Mouse (Mus musculus): ENCODE data around the gene Dsp.

The Dsp gene

GRCm38 (mm10) chr13:38151069-38151588, at the start of gene Dsp:
Gene Dsp (plus strand): TSS chr13:38151294.
- DNase-seq (ENCODE audit: extremely low spot score), result peak; percentile 53

- no peak for DNase-seq (ENCODE audit: extremely low spot score)
Observed at GRCm38 (mm10) chr13:38103406-38103805, 47.7 kb upstream of the Dsp start.

- no peak for DNase-seq (ENCODE audit: extremely low spot score)
Observed at GRCm38 (mm10) chr13:38104501-38104900, 46.6 kb upstream of the Dsp start.

- DNase-seq (ENCODE audit: extremely low spot score), result no peak
Observed at GRCm38 (mm10) chr13:38109081-38109480, 42.0 kb upstream of the Dsp start.

GRCm38 (mm10) chr13:38122321-38122720, 28.8 kb upstream of the Dsp start:
- no peak for DNase-seq (ENCODE audit: extremely low spot score)

- DNase-seq (ENCODE audit: extremely low spot score), result no peak
Observed at GRCm38 (mm10) chr13:38123666-38124065, 27.4 kb upstream of the Dsp start.

- DNase-seq (ENCODE audit: extremely low spot score), result no peak
Observed at GRCm38 (mm10) chr13:38127683-38128082, 23.4 kb upstream of the Dsp start.

- no peak for DNase-seq (ENCODE audit: extremely low spot score)
Observed at GRCm38 (mm10) chr13:38128246-38128645, 22.8 kb upstream of the Dsp start.

- DNase-seq (ENCODE audit: extremely low spot score), result no peak
Observed at GRCm38 (mm10) chr13:38129492-38129891, 21.6 kb upstream of the Dsp start.

GRCm38 (mm10) chr13:38130116-38130515, 21.0 kb upstream of the Dsp start:
- no peak for DNase-seq (ENCODE audit: extremely low spot score)

GRCm38 (mm10) chr13:38133016-38133528, 18.0 kb upstream of the Dsp start:
- DNase-seq (ENCODE audit: extremely low spot score), result no peak

- no peak for DNase-seq (ENCODE audit: extremely low spot score)
Observed at GRCm38 (mm10) chr13:38140521-38140920, 10.6 kb upstream of the Dsp start.

GRCm38 (mm10) chr13:38144962-38145713, 6.0 kb upstream of the Dsp start:
- DNase-seq (ENCODE audit: extremely low spot score), result peak; percentile 40

GRCm38 (mm10) chr13:38148348-38148747, 2.7 kb upstream of the Dsp start:
- no peak for DNase-seq (ENCODE audit: extremely low spot score)

- DNase-seq (ENCODE audit: extremely low spot score), result peak; percentile 67
Observed at GRCm38 (mm10) chr13:38151671-38152428, 756 bp downstream of the Dsp start.

- DNase-seq (ENCODE audit: extremely low spot score), result peak; percentile 51
Observed at GRCm38 (mm10) chr13:38152429-38153035, 1.4 kb downstream of the Dsp start.

- peak; percentile 78 for DNase-seq (ENCODE audit: extremely low spot score)
Observed at GRCm38 (mm10) chr13:38155523-38155922, 4.4 kb downstream of the Dsp start.

GRCm38 (mm10) chr13:38157635-38158034, 6.5 kb downstream of the Dsp start:
- DNase-seq (ENCODE audit: extremely low spot score), result no peak

GRCm38 (mm10) chr13:38162002-38162401, 10.9 kb downstream of the Dsp start:
- DNase-seq (ENCODE audit: extremely low spot score), result no peak

GRCm38 (mm10) chr13:38162668-38163067, 11.6 kb downstream of the Dsp start:
- DNase-seq (ENCODE audit: extremely low spot score), result no peak

GRCm38 (mm10) chr13:38164932-38165331, 13.8 kb downstream of the Dsp start:
- no peak for DNase-seq (ENCODE audit: extremely low spot score)

GRCm38 (mm10) chr13:38167056-38167455, 16.0 kb downstream of the Dsp start:
- no peak for DNase-seq (ENCODE audit: extremely low spot score)

Measured in embryo, embryonic 9.5 days (tissue).